Mouse (Mus musculus) ES-E14 (cell line): ENCODE measurements around the gene Fam229b. TPM values are rescaled to one million over a fixed set of nuclear protein-coding genes. Genes with fewer than 3 reads are reported as not detected.

Experiments used
- DNase-seq: peaks from one replicate; pipeline ENCODE4 v3.0.0-alpha.2; 2013; ENCODE audit warnings: low read depth, low spot score
- H3K27ac ChIP-seq: 2 replicates; pipeline ENCODE4 v1.5.1; 2012; ENCODE audit warnings: low read depth, mild to moderate bottlenecking, low read length, moderate library complexity, mixed read lengths; ENCODE audit not compliant: poor library complexity, insufficient read depth, severe bottlenecking
- H3K36me3 ChIP-seq: 2 replicates; pipeline ENCODE4 v1.6.1; 2012; ENCODE audit warnings: mild to moderate bottlenecking, low read length, moderate library complexity, mixed read lengths; ENCODE audit not compliant: control insufficient read depth, poor library complexity, insufficient read depth, severe bottlenecking
- H3K4me1 ChIP-seq, 2 experiments: fragments of 150-350 bp in 1 of 2; sonication (generic) in 1 of 2; 2 replicates each; pipeline ENCODE4 v1.6.1; 2012; ENCODE audit warnings: low read length in 2 of 2, mild to moderate bottlenecking in 1 of 2, mixed read lengths in 1 of 2; ENCODE audit not compliant: control insufficient read depth in 2 of 2, insufficient read depth in 2 of 2, poor library complexity in 1 of 2
- H3K4me3 ChIP-seq, 2 experiments: fragments of 150-350 bp in 1 of 2; sonication (generic) in 1 of 2; 2 replicates each; pipeline ENCODE4 v1.5.1; 2012; ENCODE audit warnings: low read length in 2 of 2, low read depth in 1 of 2, mild to moderate bottlenecking in 1 of 2, mixed read lengths in 1 of 2; ENCODE audit not compliant: insufficient read depth in 1 of 2, poor library complexity in 1 of 2, severe bottlenecking in 1 of 2
- H3K9ac ChIP-seq: 2 replicates; pipeline ENCODE4 v1.6.1; 2012; ENCODE audit warnings: low read depth, mild to moderate bottlenecking, low read length, mixed read lengths; ENCODE audit not compliant: poor library complexity, insufficient read depth, severe bottlenecking
- H3K9me3 ChIP-seq: fragments of 150-350 bp; sonication (generic); 2 replicates; pipeline ENCODE4 v1.6.1; 2012; ENCODE audit warnings: low read depth, mild to moderate bottlenecking, low read length; ENCODE audit not compliant: control insufficient read depth, insufficient read depth
- CHD2 ChIP-seq: IDR thresholded peaks from 2 replicates; pipeline ENCODE4 v1.6.1; 2014; ENCODE audit warnings: mild to moderate bottlenecking, low read depth, low read length, inconsistent platforms
- HCFC1 ChIP-seq: IDR thresholded peaks from 2 replicates; pipeline ENCODE4 v1.6.1; 2012; ENCODE audit warnings: low read length, inconsistent platforms, borderline replicate concordance; ENCODE audit not compliant: insufficient read depth
- MAFK ChIP-seq: IDR thresholded peaks from 2 replicates; pipeline ENCODE4 v1.6.1; 2014; ENCODE audit warnings: mild to moderate bottlenecking, low read depth, low read length, inconsistent platforms; ENCODE audit not compliant: insufficient read depth
- ZC3H11A ChIP-seq: IDR thresholded peaks from 2 replicates; pipeline ENCODE4 v1.6.1; 2012; ENCODE audit warnings: low read depth, mild to moderate bottlenecking, inconsistent platforms, low read length, borderline replicate concordance
- ZNF384 ChIP-seq: IDR thresholded peaks from 2 replicates; pipeline ENCODE4 v1.6.1; 2012; ENCODE audit warnings: low read depth, low read length, inconsistent platforms
- in situ Hi-C, 2 experiments: fragments of 600-800 bp; cut with MboI; formaldehyde crosslinking; loops; one replicate each; pipeline ENCODE4 v1.15.1; 2025; ENCODE audit warnings: low sequenced_read_pairs in 2 of 2, inconsistent platforms in 1 of 2; ENCODE audit not compliant: unreplicated experiment in 2 of 2
- total RNA-seq: library from RNA; depleted of rRNA; stranded (reverse); fragments of 300-350 nt; gene quantifications from 2 replicates; pipeline ENCODE4 v1.2.3, GENCODE M21; 2012

Gene Fam229b
- total RNA-seq, 1 experiment: 5.0 TPM

DNA sequence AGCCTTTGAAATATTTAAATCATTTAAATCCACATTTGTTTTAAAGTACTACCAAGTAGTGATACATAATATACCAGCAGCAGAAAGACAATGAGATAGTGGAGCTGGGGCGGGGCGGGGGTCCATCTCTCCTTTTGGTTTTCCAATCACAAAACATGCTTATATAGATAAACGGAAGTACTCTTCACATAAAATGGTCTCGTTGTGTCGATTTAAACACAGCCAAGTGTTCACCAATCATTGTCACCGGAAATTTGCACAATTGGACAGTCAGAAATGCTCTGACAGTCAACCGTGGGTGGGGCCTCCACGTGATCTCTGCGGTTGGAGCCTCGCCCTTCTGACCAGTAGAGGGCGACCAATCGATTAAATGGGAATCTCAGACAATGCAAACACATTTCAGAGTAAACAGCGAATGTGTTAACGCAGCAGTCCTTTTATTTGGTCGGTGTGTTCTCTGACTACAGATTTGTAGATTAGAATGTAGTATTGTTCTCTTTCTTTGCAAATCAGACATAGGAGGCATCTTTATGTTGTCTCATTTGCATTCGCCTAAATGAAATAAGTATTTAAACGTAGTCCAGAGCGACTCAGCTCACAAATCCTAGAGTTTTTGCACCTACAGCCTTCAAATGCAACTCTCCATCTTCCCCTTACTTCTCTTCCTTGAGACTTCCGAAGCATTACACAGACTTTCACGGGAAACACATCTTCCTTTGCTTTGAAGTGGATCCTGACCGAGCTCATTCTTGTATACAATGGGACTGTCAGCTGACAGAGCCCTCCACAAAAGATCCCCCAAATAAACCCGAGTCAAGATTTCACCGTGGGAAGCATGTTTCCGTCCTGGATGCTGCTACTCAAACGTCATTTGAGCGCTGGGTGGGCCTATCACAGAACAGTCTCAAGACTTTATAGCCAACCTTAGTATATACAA is 38.2 kb upstream of the Fam229b start:
- Histone ChIP-seq H3K4me1 (peaks cover 2 to 5% of the 10 kb centered on the region in 2 experiments; a peak in 2 of 4 replicates), H3K9ac (no peak overlapping the region), H3K27ac (no peak overlapping the region), H3K4me3 (peak overlapping the region; percentile 56 to 67), H3K9me3 (no peaks in the 10 kb centered on the region), H3K36me3 (no peaks in the 10 kb centered on the region)
- in situ Hi-C loops: loop anchor here (5.0 to 10.0 kb wide), 2 partner anchors 350 to 353 kb away; no protein-coding TSS in a partner anchor
- DNase-seq: peak; percentile 75
- TF ChIP-seq CHD2 (no peak), MAFK (no peak), ZC3H11A (0 out of 2 replicates have a peak, but pooled peaks have one; percentile 14), ZNF384 (no peak)

DNA sequence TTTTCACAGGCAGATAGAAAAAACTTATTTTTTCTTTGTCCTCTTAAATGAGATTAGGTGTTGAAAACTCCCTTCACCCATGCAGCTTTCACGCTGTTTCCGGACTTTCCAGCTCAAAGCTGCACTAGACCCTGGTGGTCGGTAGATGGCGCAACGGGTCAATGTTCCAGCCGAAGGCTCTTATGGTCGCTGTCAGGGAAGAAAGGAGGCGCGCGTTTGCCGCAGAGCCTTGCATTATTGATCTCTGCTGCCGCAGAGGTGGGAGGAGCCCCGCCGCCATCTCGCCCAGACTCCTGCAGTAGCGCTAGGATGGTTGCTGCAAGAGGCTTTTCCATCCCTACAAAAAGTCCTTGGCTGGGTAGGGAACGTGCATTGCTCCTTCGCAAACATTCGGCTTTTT is 37.4 kb upstream of the Fam229b start:
- no peak overlapping the region for H3K27ac ChIP-seq
- H3K4me1 ChIP-seq: peaks cover 2 to 5% of the 10 kb centered on the region in 2 experiments; a peak in 2 of 4 replicates
- H3K36me3 ChIP-seq: no peaks in the 10 kb centered on the region
- DNase-seq: peak; percentile 80
- H3K4me3 ChIP-seq: peak overlapping the region; percentile 56 to 67
- TF ChIP-seq CHD2 (no peak), ZC3H11A (peak; percentile 94)
- H3K9ac ChIP-seq: no peak overlapping the region
- no peaks in the 10 kb centered on the region for H3K9me3 ChIP-seq
- in situ Hi-C loops: loop anchor here (5.0 to 10.0 kb wide), 2 partner anchors 351 to 354 kb away; no protein-coding TSS in a partner anchor

DNA sequence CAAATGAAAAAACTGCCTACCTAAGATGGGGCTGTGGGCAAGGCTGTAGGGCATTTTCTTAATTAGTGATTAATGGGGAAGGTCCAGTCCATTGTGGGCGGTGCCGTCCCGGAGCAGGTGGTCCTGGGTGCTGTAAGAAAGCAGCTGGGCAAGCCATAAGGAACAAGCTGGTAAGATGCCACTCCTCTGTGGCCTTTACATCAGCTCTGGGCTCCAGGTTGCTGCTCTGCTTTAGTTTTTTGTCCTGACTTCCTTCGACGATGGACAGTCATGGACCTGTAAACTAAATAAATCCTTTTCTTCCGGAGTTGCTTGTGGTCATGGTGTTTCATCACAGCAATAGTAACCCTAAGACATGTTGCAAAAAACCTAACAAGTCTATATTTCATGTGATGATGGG is 37.0 kb upstream of the Fam229b start:
- H3K4me3 ChIP-seq: no peak overlapping the region
- in situ Hi-C loops: loop anchor here (5.0 to 10.0 kb wide), 2 partner anchors 352 to 354 kb away; no protein-coding TSS in a partner anchor
- no peak for DNase-seq
- no peak overlapping the region for H3K9ac ChIP-seq
- no peaks in the 10 kb centered on the region for H3K9me3 ChIP-seq
- no peaks in the 10 kb centered on the region for H3K36me3 ChIP-seq
- H3K27ac ChIP-seq: no peak overlapping the region
- TF ChIP-seq MAFK (no peak), HCFC1 (no peak), CHD2 (no peak), ZC3H11A (no peak), ZNF384 (no peak)
- peaks cover 2 to 5% of the 10 kb centered on the region in 2 experiments; a peak in 3 of 4 replicates for H3K4me1 ChIP-seq

DNA sequence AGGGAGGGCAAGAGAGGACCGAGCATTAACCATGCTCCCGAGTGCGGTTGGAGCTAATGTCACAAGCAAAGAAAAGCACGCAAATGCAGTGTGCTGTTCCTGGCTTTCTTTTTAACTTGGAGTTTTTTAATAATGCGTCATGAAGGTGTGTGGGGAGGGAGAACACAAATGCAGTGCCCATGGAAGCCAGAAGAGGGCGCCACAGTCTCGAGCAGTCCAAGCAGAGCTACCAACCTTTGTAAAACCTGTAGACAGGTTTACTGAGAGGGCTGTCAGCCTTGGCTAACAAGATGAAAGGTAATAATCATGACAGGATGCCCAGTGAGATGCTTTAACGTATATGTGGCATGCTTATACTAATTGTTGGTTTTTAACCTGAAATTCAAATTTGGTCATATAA is 36.5 kb upstream of the Fam229b start:
- Histone ChIP-seq H3K4me3 (no peak overlapping the region), H3K9me3 (no peaks in the 10 kb centered on the region), H3K27ac (no peak overlapping the region), H3K4me1 (peaks cover 4 to 5% of the 10 kb centered on the region in 2 experiments; a peak in 3 of 4 replicates), H3K9ac (no peak overlapping the region), H3K36me3 (no peaks in the 10 kb centered on the region)
- TF ChIP-seq ZC3H11A: peak; percentile 82; the same call in 1 of the 2 replicates
- no peak for TF ChIP-seq HCFC1
- in situ Hi-C loops: loop anchor here (5.0 to 10.0 kb wide), 2 partner anchors 352 to 355 kb away; no protein-coding TSS in a partner anchor
- peak; percentile 61 for DNase-seq

DNA sequence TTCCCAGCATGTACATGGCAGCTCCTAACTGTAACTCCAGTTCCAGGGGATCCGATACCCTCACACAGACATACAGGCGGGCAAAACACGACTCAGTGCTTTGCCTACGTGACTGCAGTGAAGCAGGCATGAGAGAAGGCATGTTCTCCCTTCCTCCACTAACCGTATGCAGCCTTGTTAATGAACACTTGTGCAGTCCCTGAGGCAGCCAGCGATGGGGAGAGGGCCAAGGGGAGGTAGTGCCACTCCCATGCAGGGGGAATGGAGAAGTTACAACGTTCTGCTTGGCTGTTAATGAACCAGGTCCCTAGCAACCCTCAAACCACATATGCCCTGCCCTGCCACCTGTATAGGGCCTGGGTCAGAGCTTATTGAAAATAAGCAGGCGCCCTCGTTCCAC is 35.9 kb upstream of the Fam229b start:
- TF ChIP-seq HCFC1 (no peak), CHD2 (no peak), MAFK (no peak), ZC3H11A (no peak), ZNF384 (no peak)
- Histone ChIP-seq H3K4me3 (no peak overlapping the region), H3K4me1 (peaks cover 3 to 4% of the 10 kb centered on the region in 2 experiments; a peak in 3 of 4 replicates), H3K36me3 (no peaks in the 10 kb centered on the region), H3K9ac (no peak overlapping the region), H3K9me3 (no peaks in the 10 kb centered on the region), H3K27ac (no peak overlapping the region)
- DNase-seq: no peak
- in situ Hi-C loops: loop anchor here (5.0 to 10.0 kb wide), 2 partner anchors 353 to 355 kb away; no protein-coding TSS in a partner anchor
